Mouse (Mus musculus): ENCODE data around the gene Ppp1r36. TPM values are rescaled to one million over a fixed set of nuclear protein-coding genes. Genes with fewer than 3 reads are reported as not detected.

Gene Ppp1r36
- polyA plus RNA-seq, 1 experiment from 2014 or later = 4.3 TPM

GRCm38 (mm10) chr12:76478309-76479023 is 61.1 kb downstream of the Ppp1r36 start:
- peak overlapping the region; percentile 42; the same call in 1 of the 2 replicates for H3K27ac ChIP-seq
- peak overlapping the region; percentile 37 for H3K4me2 ChIP-seq
- no peak overlapping the region for H3K9ac ChIP-seq (replicated peaks)
- WGBS = 28% methylated on average over 14 of the region's 14 CpGs
- H3K4me3 ChIP-seq (replicated peaks) = no peak overlapping the region
- no peaks in the 10 kb centered on the region for H3K36me3 ChIP-seq
- no peaks in the 10 kb centered on the region for H3K27me3 ChIP-seq
- no peaks in the 10 kb centered on the region for H3K9me3 ChIP-seq
- ATAC-seq (ENCODE audit: insufficient number of reproducible peaks, insufficient read depth, low FRiP score, low TSS enrichment, low read depth) = no peak
- H3K4me1 ChIP-seq (replicated peaks) = peaks cover 29% of the 10 kb centered on the region

- peak overlapping the region; percentile 42; the same call in 1 of the 2 replicates for H3K27ac ChIP-seq
- WGBS = 71% methylated on average over 5 of the region's 5 CpGs
- no peaks in the 10 kb centered on the region for H3K36me3 ChIP-seq
- H3K4me3 ChIP-seq (replicated peaks) = no peak overlapping the region
- no peaks in the 10 kb centered on the region for H3K27me3 ChIP-seq
- H3K4me1 ChIP-seq (replicated peaks) = peaks cover 26% of the 10 kb centered on the region
- ATAC-seq (ENCODE audit: insufficient number of reproducible peaks, insufficient read depth, low FRiP score, low TSS enrichment, low read depth) = no peak
- peak overlapping the region; percentile 37; the same call in 1 of the 2 replicates for H3K4me2 ChIP-seq
- no peaks in the 10 kb centered on the region for H3K9me3 ChIP-seq
- H3K9ac ChIP-seq (replicated peaks) = no peak overlapping the region
These were observed 61.8 kb downstream of the Ppp1r36 start for GRCm38 (mm10) chr12:76479174-76479573.

GRCm38 (mm10) chr12:76479836-76480495 is 62.6 kb downstream of the Ppp1r36 start:
- no peak overlapping the region for H3K9ac ChIP-seq (replicated peaks)

GRCm38 (mm10) chr12:76482446-76482845 is 65.1 kb downstream of the Ppp1r36 start:
- no peak overlapping the region for H3K27ac ChIP-seq
- no peak overlapping the region for H3K9ac ChIP-seq (replicated peaks)
- ATAC-seq (ENCODE audit: insufficient number of reproducible peaks, insufficient read depth, low FRiP score, low TSS enrichment, low read depth) = no peak
- WGBS = 81% methylated on average over 2 of the region's 2 CpGs
- H3K4me1 ChIP-seq (replicated peaks) = peaks cover 24% of the 10 kb centered on the region
- H3K27me3 ChIP-seq = no peaks in the 10 kb centered on the region
- no peak overlapping the region for H3K4me3 ChIP-seq (replicated peaks)
- no peaks in the 10 kb centered on the region for H3K9me3 ChIP-seq
- no peak overlapping the region for H3K4me2 ChIP-seq
- H3K36me3 ChIP-seq = no peaks in the 10 kb centered on the region

More at GRCm38 (mm10) chr12:76479836-76480495, 62.6 kb downstream of the Ppp1r36 start:
- Histone ChIP-seq H3K27me3 (no peaks in the 10 kb centered on the region), H3K36me3 (no peaks in the 10 kb centered on the region), H3K9me3 (no peaks in the 10 kb centered on the region), H3K4me1 (replicated peaks) (peaks cover 30% of the 10 kb centered on the region), H3K4me3 (replicated peaks) (no peak overlapping the region), H3K27ac (no peak overlapping the region), H3K4me2 (no peak overlapping the region)
- WGBS = 88% methylated on average over 4 of the region's 4 CpGs
- ATAC-seq (ENCODE audit: insufficient number of reproducible peaks, insufficient read depth, low FRiP score, low TSS enrichment, low read depth) = no peak

DNA sequence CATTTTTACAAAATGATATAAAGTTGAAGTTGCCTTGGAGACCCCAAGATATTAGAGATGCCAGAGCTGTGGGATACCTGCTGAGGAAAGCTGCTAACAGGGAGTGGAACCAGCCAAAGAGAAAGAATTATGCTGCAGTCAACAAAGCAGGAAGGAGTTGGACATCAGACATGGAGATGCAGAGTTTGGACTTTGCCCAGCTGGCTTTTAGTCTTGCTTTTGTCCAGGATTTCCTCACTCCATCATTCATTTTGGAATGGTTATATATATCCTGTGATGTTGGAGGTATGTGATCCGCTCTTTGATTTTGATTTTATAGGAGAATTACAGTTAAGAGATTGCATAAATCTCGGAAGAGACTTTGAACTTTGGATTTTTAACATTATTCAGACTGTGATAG is 65.6 kb downstream of the Ppp1r36 start:
- H3K4me3 ChIP-seq (replicated peaks) = no peak overlapping the region
- no peak overlapping the region for H3K9ac ChIP-seq (replicated peaks)
- no peak overlapping the region for H3K4me2 ChIP-seq
- peaks cover 20% of the 10 kb centered on the region for H3K4me1 ChIP-seq (replicated peaks)
- no peaks in the 10 kb centered on the region for H3K27me3 ChIP-seq
- H3K27ac ChIP-seq = no peak overlapping the region
- H3K36me3 ChIP-seq = no peaks in the 10 kb centered on the region
- no peaks in the 10 kb centered on the region for H3K9me3 ChIP-seq
- ATAC-seq (ENCODE audit: insufficient number of reproducible peaks, insufficient read depth, low FRiP score, low TSS enrichment, low read depth) = no peak
- WGBS = 87% methylated on average over 2 of the region's 2 CpGs

DNA sequence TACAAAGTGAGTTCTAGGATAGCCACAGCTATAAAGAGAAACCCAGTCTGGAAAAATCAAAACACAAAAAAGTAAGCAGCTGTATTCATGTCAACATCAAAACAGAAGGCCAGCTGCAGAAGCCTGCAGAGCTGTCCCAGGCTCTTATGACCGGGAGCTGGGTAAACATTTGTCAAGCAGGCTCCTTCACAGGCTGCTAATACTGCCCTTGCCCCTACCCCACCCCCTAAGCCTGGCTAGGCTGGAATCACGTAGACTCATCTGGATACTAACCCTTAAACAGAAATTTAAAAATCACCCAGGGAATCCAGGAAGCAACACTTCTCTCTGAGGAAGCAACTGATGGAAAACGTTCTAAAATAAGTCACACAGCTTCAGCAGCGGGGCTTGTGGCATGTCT is 67.5 kb downstream of the Ppp1r36 start:
- no peaks in the 10 kb centered on the region for H3K27me3 ChIP-seq
- H3K4me3 ChIP-seq (replicated peaks) = no peak overlapping the region
- peaks cover 5% of the 10 kb centered on the region; the same call in 1 of the 2 replicates for H3K4me1 ChIP-seq (replicated peaks)
- ATAC-seq (ENCODE audit: insufficient number of reproducible peaks, insufficient read depth, low FRiP score, low TSS enrichment, low read depth) = no peak
- WGBS = 50% methylated on average over 4 of the region's 4 CpGs
- no peak overlapping the region for H3K9ac ChIP-seq (replicated peaks)
- no peaks in the 10 kb centered on the region for H3K36me3 ChIP-seq
- H3K4me2 ChIP-seq = no peak overlapping the region
- no peak overlapping the region for H3K27ac ChIP-seq
- no peaks in the 10 kb centered on the region for H3K9me3 ChIP-seq

DNA sequence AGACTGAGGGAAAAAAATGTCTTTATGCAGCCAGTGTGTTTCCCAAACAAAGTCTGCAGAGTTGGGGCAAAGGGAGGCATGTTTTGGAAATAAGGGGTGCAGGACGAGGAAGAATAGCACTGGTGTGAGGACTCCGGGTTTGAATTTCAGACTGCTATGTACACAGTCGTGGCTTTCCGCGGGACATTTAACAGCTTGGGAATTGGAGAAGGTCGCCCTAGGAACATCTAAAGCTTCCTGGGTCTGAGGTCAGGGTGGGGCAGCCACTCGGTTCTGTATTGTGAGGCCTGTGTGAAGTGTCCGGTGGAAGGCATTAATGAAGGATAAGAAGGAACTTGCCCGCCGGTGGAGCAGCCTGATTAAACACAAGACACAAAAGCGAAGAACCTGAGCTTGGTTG is 68.0 kb downstream of the Ppp1r36 start:
- WGBS = 58% methylated on average over 11 of the region's 11 CpGs
- Histone ChIP-seq H3K4me1 (replicated peaks) (peaks cover 5% of the 10 kb centered on the region; the same call in 1 of the 2 replicates), H3K27me3 (no peaks in the 10 kb centered on the region), H3K36me3 (no peaks in the 10 kb centered on the region), H3K27ac (no peak overlapping the region), H3K4me2 (no peak overlapping the region), H3K9ac (replicated peaks) (no peak overlapping the region), H3K4me3 (replicated peaks) (no peak overlapping the region), H3K9me3 (no peaks in the 10 kb centered on the region)
- no peak for ATAC-seq (ENCODE audit: insufficient number of reproducible peaks, insufficient read depth, low FRiP score, low TSS enrichment, low read depth)

GRCm38 (mm10) chr12:76486943-76487342 is 69.6 kb downstream of the Ppp1r36 start:
- Histone ChIP-seq H3K9ac (replicated peaks) (no peak overlapping the region), H3K4me2 (no peak overlapping the region), H3K4me3 (replicated peaks) (no peak overlapping the region), H3K36me3 (no peaks in the 10 kb centered on the region), H3K27ac (no peak overlapping the region), H3K9me3 (no peaks in the 10 kb centered on the region), H3K4me1 (replicated peaks) (peaks cover 5% of the 10 kb centered on the region; the same call in 1 of the 2 replicates), H3K27me3 (no peaks in the 10 kb centered on the region)
- WGBS = 81% methylated on average over 9 of the region's 9 CpGs
- ATAC-seq (ENCODE audit: insufficient number of reproducible peaks, insufficient read depth, low FRiP score, low TSS enrichment, low read depth) = no peak

Other genes starting within 250 kb of the Ppp1r36 start
- 0.19 and 0.35 TPM in 2 replicates for gene Esr2, start 240.3 kb upstream of the Ppp1r36 start, polyA plus RNA-seq (2016; fragmentation: Nextera tagmentation; extraction: Ambion mirVana)
- gene Tex21, start 170.8 kb upstream of the Ppp1r36 start, polyA plus RNA-seq (2016; fragmentation: Nextera tagmentation; extraction: Ambion mirVana) = not detected in 2 replicates
- gene Mthfd1, start 162.2 kb upstream of the Ppp1r36 start, polyA plus RNA-seq (2016; fragmentation: Nextera tagmentation; extraction: Ambion mirVana) = 81.2 and 83.6 TPM in 2 replicates
- gene Akap5, start 92.6 kb upstream of the Ppp1r36 start, polyA plus RNA-seq (2016; fragmentation: Nextera tagmentation; extraction: Ambion mirVana) = 2.0 and 2.3 TPM in 2 replicates
- gene Zbtb25, start 47.9 kb upstream of the Ppp1r36 start, polyA plus RNA-seq (2016; fragmentation: Nextera tagmentation; extraction: Ambion mirVana) = 19.4 and 21.7 TPM in 2 replicates
- gene Zbtb1, start 47.3 kb upstream of the Ppp1r36 start, polyA plus RNA-seq (2016; fragmentation: Nextera tagmentation; extraction: Ambion mirVana) = 11.8 and 12.2 TPM in 2 replicates
- 5.2 and 6.4 TPM in 2 replicates for gene Hspa2, start 13.4 kb upstream of the Ppp1r36 start, polyA plus RNA-seq (2016; fragmentation: Nextera tagmentation; extraction: Ambion mirVana)
- 6.2 and 7.4 TPM in 2 replicates for gene Plekhg3, start 113.4 kb downstream of the Ppp1r36 start, polyA plus RNA-seq (2016; fragmentation: Nextera tagmentation; extraction: Ambion mirVana)

Measured in limb, embryonic 12.5 days (tissue).